ENCODE assay signal across 9 mouse cellular contexts in the genomic region with DNA sequence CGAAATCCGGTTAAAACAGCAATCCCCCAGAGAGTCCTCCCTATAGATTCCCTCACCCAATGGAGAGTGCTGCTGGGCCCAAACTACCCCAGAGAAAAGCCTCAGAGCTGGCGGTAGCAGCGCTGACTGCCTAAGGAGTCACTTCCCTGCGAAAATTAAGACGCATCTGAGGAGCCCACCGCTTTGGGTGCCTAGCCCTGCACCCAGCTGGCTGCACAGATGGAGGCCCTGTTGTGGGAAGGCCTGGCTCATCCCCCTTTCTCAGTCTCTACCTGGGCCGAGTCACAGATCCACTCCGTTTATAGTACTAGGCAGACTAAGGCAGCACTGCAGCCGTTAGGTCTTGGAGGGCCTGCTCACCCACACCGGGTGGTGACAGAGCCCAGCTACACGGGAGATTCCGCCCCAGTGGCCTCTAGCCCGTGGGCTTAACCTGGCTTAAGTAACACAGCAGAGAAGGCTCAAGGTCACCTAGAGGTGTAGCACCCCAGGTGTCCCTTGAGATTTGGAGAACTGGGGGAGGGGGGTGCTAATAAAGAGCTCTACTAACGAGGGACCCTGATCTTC. TPM values are rescaled to one million over a fixed set of nuclear protein-coding genes. Genes with fewer than 3 reads are reported as not detected.
A peak's percentile ranks its signal among the peaks of the same experiment; 100 is the strongest.
DNase-seq lines count a peak whose midpoint lies in the region; ATAC-seq lines count a peak whose summit lies in the region.
"Had no signal": no experiment of that assay in that cellular context is flagged by ENCODE, and none has a peak within 500 bp of the region (broad histone marks: within the 10 kb centered on the region; RNA-seq: fewer than 3 reads in every experiment).

No protein-coding gene starts in this region.

- H3K4me2 ChIP-seq in liver, embryonic 13.5 days: peak overlapping the region; percentile 70; the same call in 1 of the 2 replicates

- no peak overlapping the region for H3K9ac ChIP-seq in liver, embryonic 13.5 days

- no peaks in the 10 kb centered on the region for H3K36me3 ChIP-seq in liver, embryonic 13.5 days

- peak; percentile 27 for DNase-seq in R1 (ENCODE audit: low read depth, low spot score)
- peak; percentile 22 for DNase-seq in heart, postnatal 4 days
- DNase-seq in liver, embryonic 13.5 days: no peak
- no peak for DNase-seq in right cerebral cortex, adult 18-20 months
- DNase-seq in right cerebral cortex, postnatal 36 days (ENCODE audit: low spot score in 2 of 2): no peak
- DNase-seq in urinary bladder, postnatal 4 days (ENCODE audit: low spot score in 2 of 2): no peak

- peaks cover 100% of the 10 kb centered on the region for H3K27me3 ChIP-seq in liver, embryonic 13.5 days

- no peak for ATAC-seq in liver, embryonic 13.5 days (ENCODE audit: low read depth)
- ATAC-seq: activated CD4-positive, CD25-positive, alpha-beta regulatory T cell, adult 4 months had no signal

- H3K4me1 ChIP-seq in brown adipose tissue, adult 24 weeks (ENCODE audit: control insufficient read depth, insufficient read depth, insufficient read length, low read length): no peaks in the 10 kb centered on the region; the same call in 1 of the 2 replicates
- H3K4me1 ChIP-seq in liver, embryonic 13.5 days (replicated peaks): peaks cover 12% of the 10 kb centered on the region

- H3K27ac ChIP-seq in brown adipose tissue, adult 24 weeks (replicated peaks; ENCODE audit: low read depth, low read length): peak overlapping the region; percentile 84
- H3K27ac ChIP-seq in liver, embryonic 13.5 days: no peak overlapping the region

- peak overlapping the region; percentile 77 for H3K4me3 ChIP-seq in brown adipose tissue, adult 24 weeks (ENCODE audit: insufficient read depth, low read depth, low read length)
- no peak overlapping the region for H3K4me3 ChIP-seq in liver, embryonic 13.5 days (replicated peaks)

- WGBS in liver, embryonic 13.5 days (ENCODE audit: insufficient replicate concordance): 8% methylated on average over 15 of the region's 15 CpGs

- no peaks in the 10 kb centered on the region for H3K9me3 ChIP-seq in liver, embryonic 13.5 days (replicated peaks)

RNA-seq across cellular contexts. Expression of gene Prdm16, which starts 1.7 kb away (rescaled TPM):
- polyA plus RNA-seq in brown adipose tissue, adult 24 weeks (2012; ENCODE audit: insufficient read depth, insufficient read length, missing spikeins): 10.2 and 10.5 TPM in 2 replicates
- total RNA-seq in heart, postnatal 4 days (2021): 10 to 100 TPM; 25.5 to 26.8 TPM
- 1.8 and 2.2 TPM in 2 replicates for polyA plus RNA-seq in liver, embryonic 13.5 days (2015; fragmentation: Nextera tagmentation; extraction: Ambion mirVana)

RNA-seq across cellular contexts. Expression of gene Actrt2, which starts 29.3 kb away (rescaled TPM):
- polyA plus RNA-seq in brown adipose tissue, adult 24 weeks (2012; ENCODE audit: insufficient read depth, insufficient read length, missing spikeins): not detected in 2 replicates
- total RNA-seq in heart, postnatal 4 days (2021): not detected
- polyA plus RNA-seq in liver, embryonic 13.5 days (2015; fragmentation: Nextera tagmentation; extraction: Ambion mirVana): not detected in 2 replicates
- total RNA-seq: megakaryocyte, adult 5-6 weeks had no signal
- polyA plus RNA-seq: activated CD4-positive, CD25-positive, alpha-beta regulatory T cell, adult 4 months had no signal

Comparison
In these comparisons a context has a peak if more than half of its experiments do, and no peak if none do; other contexts are left out.
1. DNase-seq: peak in R1 (single experiment) and heart, postnatal 4 days (single experiment); none in liver, embryonic 13.5 days (single experiment), right cerebral cortex, adult 18-20 months (single experiment), right cerebral cortex, postnatal 36 days (0 of 2) and urinary bladder, postnatal 4 days (0 of 2).